Mouse (Mus musculus) small intestine, adult 10 weeks (tissue): ENCODE measurements around the gene Atf2. TPM values are rescaled to one million over a fixed set of nuclear protein-coding genes. Genes with fewer than 3 reads are reported as not detected.

ENCODE experiments used
- polyA plus RNA-seq: library from polyadenylated mRNA; stranded (reverse); fragments of 350-450 nt; fragmentation: Illumina TruSeq; extraction: RNeasy Lipid Tissue Mini Kit (QIAGEN cat#74804); gene quantifications from one replicate; pipeline ENCODE4 v1.2.3, GENCODE M21; 2014; ENCODE audit warnings: low replicate concordance

The Atf2 gene
- 80.9 TPM for polyA plus RNA-seq

DNA sequence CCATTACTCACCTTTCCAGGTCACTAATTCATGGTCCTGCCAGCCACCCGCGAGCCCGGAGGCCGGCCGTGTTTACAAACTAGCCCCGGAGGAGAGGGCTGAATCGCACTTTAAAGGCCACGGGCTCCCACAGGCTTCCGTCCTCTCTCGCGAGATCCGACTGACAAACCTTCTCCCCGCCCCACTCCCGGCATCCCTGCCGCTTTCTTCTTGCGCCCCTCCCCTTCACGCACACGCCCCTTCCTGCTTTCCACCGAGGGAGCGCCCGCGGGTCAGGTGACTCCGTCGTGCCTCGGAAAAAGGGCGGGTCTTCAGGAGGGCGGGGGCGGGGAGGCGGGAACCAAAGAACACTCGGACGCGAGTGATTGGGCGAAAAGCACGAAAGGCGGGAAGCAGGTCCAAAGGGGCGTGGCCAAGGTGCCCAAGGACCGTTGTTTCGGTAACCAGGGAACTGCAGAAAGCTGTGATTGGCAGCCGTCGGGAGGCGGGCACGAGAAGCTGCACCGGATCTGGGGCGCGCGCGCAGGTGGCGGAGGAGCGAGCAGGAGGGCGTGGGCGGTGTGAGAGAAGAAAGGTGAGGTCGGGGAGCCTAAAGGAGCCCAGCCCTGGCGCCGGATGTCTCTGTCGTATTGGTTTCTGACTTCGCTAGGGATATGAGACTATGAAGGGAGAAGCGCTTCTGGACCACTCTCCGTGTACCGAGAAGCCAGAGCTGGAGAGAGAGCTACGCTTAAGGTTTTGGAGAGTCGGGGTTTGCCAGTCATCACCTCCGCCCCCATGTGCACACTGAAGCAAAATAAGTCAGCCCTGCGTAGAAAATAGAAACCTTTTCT, at the start of gene Atf2:
Gene Atf2, minus strand, starts transcription at position 176 of the 833 bp plus-strand sequence.

GRCm38 (mm10) chr2:73911175-73911700, 18.8 kb upstream of the Atf2 start, which contains the start of gene Atp5g3:
Gene Atp5g3 (minus strand): TSS chr2:73911326.

GRCm38 (mm10) chr2:73774786-73775682, 117.4 kb downstream of the Atf2 start, which contains the start of gene Chn1:
Gene Chn1 (minus strand): TSS chr2:73775346.

Other genes starting within 250 kb of the Atf2 start
- gene Chn1, start 117.3 kb downstream of the Atf2 start, polyA plus RNA-seq, result 4.8 TPM
- gene Atp5g3, start 18.7 kb upstream of the Atf2 start, polyA plus RNA-seq, result 1,370 TPM